Mouse (Mus musculus) ES-E14 (cell line): Measurements from ENCODE around the gene Psmd2. TPM values are rescaled to one million over a fixed set of nuclear protein-coding genes. Genes with fewer than 3 reads are reported as not detected.

Experiments
- DNase-seq: peaks from one replicate; pipeline ENCODE4 v3.0.0-alpha.2; 2013; ENCODE audit warnings: low read depth, low spot score
- H3K27ac ChIP-seq: 2 replicates; pipeline ENCODE4 v1.5.1; 2012; ENCODE audit warnings: low read depth, mild to moderate bottlenecking, low read length, moderate library complexity, mixed read lengths; ENCODE audit not compliant: poor library complexity, insufficient read depth, severe bottlenecking
- H3K36me3 ChIP-seq: 2 replicates; pipeline ENCODE4 v1.6.1; 2012; ENCODE audit warnings: mild to moderate bottlenecking, low read length, moderate library complexity, mixed read lengths; ENCODE audit not compliant: control insufficient read depth, poor library complexity, insufficient read depth, severe bottlenecking
- H3K4me1 ChIP-seq, 2 experiments: fragments of 150-350 bp in 1 of 2; sonication (generic) in 1 of 2; 2 replicates each; pipeline ENCODE4 v1.6.1; 2012; ENCODE audit warnings: low read length in 2 of 2, mild to moderate bottlenecking in 1 of 2, mixed read lengths in 1 of 2; ENCODE audit not compliant: control insufficient read depth in 2 of 2, insufficient read depth in 2 of 2, poor library complexity in 1 of 2
- H3K4me3 ChIP-seq, 2 experiments: fragments of 150-350 bp in 1 of 2; sonication (generic) in 1 of 2; 2 replicates each; pipeline ENCODE4 v1.5.1; 2012; ENCODE audit warnings: low read length in 2 of 2, low read depth in 1 of 2, mild to moderate bottlenecking in 1 of 2, mixed read lengths in 1 of 2; ENCODE audit not compliant: insufficient read depth in 1 of 2, poor library complexity in 1 of 2, severe bottlenecking in 1 of 2
- H3K9ac ChIP-seq: 2 replicates; pipeline ENCODE4 v1.6.1; 2012; ENCODE audit warnings: low read depth, mild to moderate bottlenecking, low read length, mixed read lengths; ENCODE audit not compliant: poor library complexity, insufficient read depth, severe bottlenecking
- H3K9me3 ChIP-seq: fragments of 150-350 bp; sonication (generic); 2 replicates; pipeline ENCODE4 v1.6.1; 2012; ENCODE audit warnings: low read depth, mild to moderate bottlenecking, low read length; ENCODE audit not compliant: control insufficient read depth, insufficient read depth
- CHD2 ChIP-seq: IDR thresholded peaks from 2 replicates; pipeline ENCODE4 v1.6.1; 2014; ENCODE audit warnings: mild to moderate bottlenecking, low read depth, low read length, inconsistent platforms
- HCFC1 ChIP-seq: IDR thresholded peaks from 2 replicates; pipeline ENCODE4 v1.6.1; 2012; ENCODE audit warnings: low read length, inconsistent platforms, borderline replicate concordance; ENCODE audit not compliant: insufficient read depth
- MAFK ChIP-seq: IDR thresholded peaks from 2 replicates; pipeline ENCODE4 v1.6.1; 2014; ENCODE audit warnings: mild to moderate bottlenecking, low read depth, low read length, inconsistent platforms; ENCODE audit not compliant: insufficient read depth
- ZC3H11A ChIP-seq: IDR thresholded peaks from 2 replicates; pipeline ENCODE4 v1.6.1; 2012; ENCODE audit warnings: low read depth, mild to moderate bottlenecking, inconsistent platforms, low read length, borderline replicate concordance
- ZNF384 ChIP-seq: IDR thresholded peaks from 2 replicates; pipeline ENCODE4 v1.6.1; 2012; ENCODE audit warnings: low read depth, low read length, inconsistent platforms
- in situ Hi-C, 2 experiments: fragments of 600-800 bp; cut with MboI; formaldehyde crosslinking; loops; one replicate each; pipeline ENCODE4 v1.15.1; 2025; ENCODE audit warnings: low sequenced_read_pairs in 2 of 2, inconsistent platforms in 1 of 2; ENCODE audit not compliant: unreplicated experiment in 2 of 2
- total RNA-seq: library from RNA; depleted of rRNA; stranded (reverse); fragments of 300-350 nt; gene quantifications from 2 replicates; pipeline ENCODE4 v1.2.3, GENCODE M21; 2012

Gene Psmd2
- total RNA-seq, 1 experiment, result 302 TPM

DNA sequence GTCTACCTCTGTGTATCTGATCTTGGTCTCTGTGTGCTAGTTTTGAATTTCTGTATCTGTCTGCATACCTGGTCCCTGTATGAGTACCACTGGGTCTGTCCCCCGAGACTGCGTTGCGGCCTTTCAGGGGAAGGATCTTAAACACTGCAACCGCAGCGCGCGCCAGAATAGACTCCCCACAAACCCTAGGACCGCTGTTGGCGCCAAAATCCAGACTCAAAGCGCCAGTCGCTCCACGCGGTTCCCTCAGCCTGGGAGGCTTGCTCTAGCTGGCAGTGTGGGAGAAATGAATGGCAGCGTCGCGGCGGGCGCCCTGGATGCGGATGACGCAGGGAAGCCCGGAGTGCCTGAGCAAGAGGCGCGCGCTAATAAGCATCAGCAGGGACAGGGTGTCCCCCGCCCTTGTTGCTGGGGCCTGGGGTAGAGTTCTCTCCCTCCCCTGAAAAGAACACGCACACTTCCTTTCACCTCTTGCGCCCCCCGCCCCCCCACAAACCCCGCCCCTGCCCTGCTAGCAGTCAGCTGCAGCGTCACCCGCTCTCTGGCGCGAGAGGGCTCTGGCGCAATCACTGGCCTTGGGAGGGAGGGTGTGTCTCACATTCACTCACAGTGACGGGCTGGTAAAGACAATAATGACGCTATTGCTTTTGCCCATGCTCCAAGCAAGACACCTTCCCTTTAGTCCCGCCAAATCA, 29.3 kb upstream of the Psmd2 start:
- Histone ChIP-seq H3K4me1 (peaks cover 0 to 4% of the 10 kb centered on the region in 2 experiments; a peak in 1 of 4 replicates), H3K9me3 (no peaks in the 10 kb centered on the region)

DNA sequence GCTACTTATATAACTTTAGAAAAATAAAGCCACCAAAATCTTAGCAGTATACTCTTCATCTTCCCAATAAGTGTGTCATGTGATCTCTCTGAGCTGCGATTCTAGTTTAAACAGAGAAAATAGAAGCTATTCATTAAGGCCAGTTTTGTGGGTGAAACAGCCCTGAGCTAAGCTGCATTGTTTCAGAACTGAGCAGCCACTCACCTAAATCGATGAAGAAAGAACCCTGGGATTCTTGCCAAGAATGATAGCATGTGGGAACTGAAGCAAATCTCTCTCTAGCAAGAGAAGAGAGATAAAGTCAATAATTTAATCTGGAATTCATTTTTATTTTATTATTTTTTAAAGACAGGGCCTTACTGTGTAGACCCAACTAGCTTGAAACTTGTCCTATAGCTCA, 28.2 kb upstream of the Psmd2 start:
- in situ Hi-C loops, result no loop called here
- Histone ChIP-seq H3K4me1 (peaks cover 0 to 4% of the 10 kb centered on the region in 2 experiments; a peak in 1 of 4 replicates), H3K9me3 (no peaks in the 10 kb centered on the region), H3K4me3 (no peak overlapping the region), H3K9ac (no peak overlapping the region), H3K36me3 (no peaks in the 10 kb centered on the region), H3K27ac (no peak overlapping the region)
- no peak for TF ChIP-seq HCFC1
- no peak for TF ChIP-seq ZNF384
- no peak for TF ChIP-seq MAFK
- TF ChIP-seq CHD2, result no peak
- no peak for TF ChIP-seq ZC3H11A
- no peak for DNase-seq

More for the DNA sequence above, 29.3 kb upstream of the Psmd2 start:
- H3K9ac ChIP-seq, result peak overlapping the region; percentile 80
- TF ChIP-seq MAFK, result no peak
- TF ChIP-seq ZC3H11A, result no peak
- TF ChIP-seq ZNF384, result no peak
- no peak for TF ChIP-seq CHD2
- 0 out of 2 replicates have a peak, but pooled peaks have one; percentile 16 for TF ChIP-seq HCFC1
- in situ Hi-C loops, result no loop called here
- no peak for DNase-seq
- H3K36me3 ChIP-seq, result peaks cover 3% of the 10 kb centered on the region; the same call in 1 of the 2 replicates
- H3K4me3 ChIP-seq, result peak overlapping the region; percentile 81 to 93
- no peak overlapping the region for H3K27ac ChIP-seq

DNA sequence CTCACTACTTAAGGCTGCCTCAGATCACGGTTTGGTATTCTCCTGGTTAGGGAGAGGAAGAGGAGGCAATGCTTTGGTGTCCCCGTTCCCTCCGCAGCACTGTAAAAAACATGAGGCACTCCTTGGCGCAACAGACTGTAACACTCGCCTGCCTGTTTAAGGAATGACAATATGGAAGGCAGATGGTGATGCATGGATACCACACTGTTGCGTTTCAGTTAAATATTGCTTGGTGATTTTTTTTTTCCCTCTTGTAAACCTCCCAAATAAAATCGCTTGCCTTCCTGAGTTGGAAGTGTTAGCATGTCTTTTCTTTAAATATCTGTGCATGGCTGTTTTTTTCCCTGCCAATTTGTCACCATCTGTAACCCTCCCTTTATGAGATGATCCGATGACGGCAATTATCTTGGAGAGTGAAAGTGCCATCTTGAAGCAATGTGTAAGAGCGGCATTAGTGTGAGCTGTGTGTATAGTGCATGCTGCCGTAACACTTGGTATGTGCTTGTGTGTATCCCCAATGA, 22.5 kb upstream of the Psmd2 start:
- H3K27ac ChIP-seq, result no peak overlapping the region
- H3K9ac ChIP-seq, result no peak overlapping the region
- no peaks in the 10 kb centered on the region; a peak in 1 of 4 replicates for H3K4me1 ChIP-seq
- in situ Hi-C loops, result no loop called here
- no peaks in the 10 kb centered on the region; the same call in 1 of the 2 replicates for H3K36me3 ChIP-seq
- no peak for DNase-seq
- no peaks in the 10 kb centered on the region for H3K9me3 ChIP-seq
- TF ChIP-seq ZNF384 (no peak), CHD2 (no peak), HCFC1 (no peak), MAFK (no peak), ZC3H11A (no peak)
- H3K4me3 ChIP-seq, result no peak overlapping the region

DNA sequence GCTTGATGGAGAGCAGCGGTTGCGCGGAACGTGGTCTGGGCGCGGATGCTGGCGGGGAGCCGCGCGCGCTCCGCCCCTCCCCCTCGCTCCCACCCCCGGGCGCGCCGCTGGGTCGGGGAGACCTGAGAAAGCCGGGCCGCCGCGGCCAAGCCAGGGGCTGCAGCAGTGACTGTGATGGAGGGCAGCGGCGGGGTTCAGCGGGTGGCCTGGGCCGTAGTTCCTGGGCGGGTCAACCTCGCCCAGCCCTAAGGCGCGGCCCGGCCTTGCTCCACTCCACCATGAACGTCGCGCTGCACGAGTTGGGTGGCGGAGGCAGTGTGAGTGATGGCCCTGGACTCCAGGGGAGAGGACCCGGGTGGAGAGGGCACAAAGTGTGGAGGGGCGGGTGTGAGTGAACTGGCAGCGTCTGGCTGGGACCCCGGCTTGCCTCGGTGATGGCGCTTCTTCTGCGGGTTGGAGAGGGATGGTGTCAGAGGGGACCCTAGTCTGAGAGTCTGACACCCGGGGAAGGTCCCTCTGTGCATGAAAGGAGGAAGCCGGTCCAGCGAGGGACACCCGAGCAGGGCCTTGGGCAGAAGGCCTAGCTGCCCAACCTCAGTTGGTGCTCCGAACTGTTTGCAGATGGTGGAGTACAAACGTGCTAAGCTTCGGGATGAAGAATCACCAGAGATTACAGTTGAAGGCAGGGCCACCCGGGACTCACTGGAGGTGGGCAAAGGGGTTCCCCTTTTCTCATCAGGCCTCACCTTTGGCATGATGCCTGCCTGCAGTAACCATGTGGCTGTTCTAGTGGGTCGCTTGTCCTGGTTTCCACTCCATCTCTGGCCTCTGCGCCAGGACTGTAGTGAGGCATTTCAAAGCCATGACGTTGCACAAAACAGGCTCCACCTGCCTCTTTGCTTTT, 21.5 kb upstream of the Psmd2 start, which contains the start of gene Ece2:
Ece2 (plus strand) TSS at position 98 of the 904 bp plus-strand sequence.
- DNase-seq, result no peak

More for the DNA sequence above, 21.5 kb upstream of the Psmd2 start, which contains the start of gene Ece2:
- no peaks in the 10 kb centered on the region; a peak in 1 of 4 replicates for H3K4me1 ChIP-seq
- H3K27ac ChIP-seq, result no peak within 1 kb of the TSS
- no peaks in the 10 kb centered on the region for H3K9me3 ChIP-seq
- no peak for TF ChIP-seq ZNF384
- TF ChIP-seq ZC3H11A, result no peak
- no peak for TF ChIP-seq HCFC1
- 0 out of 2 replicates have a peak, but pooled peaks have one; percentile 41 for TF ChIP-seq MAFK
- peak within 1 kb of the TSS; percentile 82 for H3K9ac ChIP-seq
- H3K36me3 ChIP-seq, result no peaks in the 10 kb centered on the region; the same call in 1 of the 2 replicates
- in situ Hi-C loops, result no loop called here
- H3K4me3 ChIP-seq, result peak within 1 kb of the TSS; percentile 69 to 82
